Mouse (Mus musculus) testis, adult 2 months (tissue): ENCODE measurements around the gene Pdia2. TPM values are rescaled to one million over a fixed set of nuclear protein-coding genes. Genes with fewer than 3 reads are reported as not detected.

Experiments
- H3K27ac ChIP-seq: fragments of 200-500 bp; 2 replicates; pipeline ENCODE4 v1.5.1; 2012; ENCODE audit warnings: low read depth, low read length; ENCODE audit not compliant: control insufficient read depth, insufficient read depth
- H3K27me3 ChIP-seq: fragments of 200-500 bp; 2 replicates; pipeline ENCODE4 v1.6.1; 2012; ENCODE audit warnings: mild to moderate bottlenecking, low read length, moderate library complexity; ENCODE audit not compliant: control insufficient read depth, insufficient read depth
- H3K36me3 ChIP-seq: fragments of 200-500 bp; 2 replicates; pipeline ENCODE4 v1.6.1; 2012; ENCODE audit warnings: mild to moderate bottlenecking, low read length; ENCODE audit not compliant: control insufficient read depth, insufficient read depth
- H3K4me1 ChIP-seq: fragments of 200-500 bp; 2 replicates; pipeline ENCODE4 v1.6.1; 2012; ENCODE audit warnings: low read length; ENCODE audit not compliant: control insufficient read depth, insufficient read depth
- H3K4me3 ChIP-seq: fragments of 200-500 bp; 2 replicates; pipeline ENCODE4 v1.5.1; 2012; ENCODE audit warnings: low read depth, mild to moderate bottlenecking, low read length, moderate library complexity, mixed read lengths; ENCODE audit not compliant: control insufficient read depth
- CTCF ChIP-seq: fragments of 200-500 bp; IDR thresholded peaks from 2 replicates; pipeline ENCODE4 v1.5.1; 2012; ENCODE audit warnings: low read depth, mild to moderate bottlenecking, inconsistent platforms, low read length, moderate library complexity; ENCODE audit not compliant: control insufficient read depth, insufficient read depth, insufficient replicate concordance
- POLR2A ChIP-seq: fragments of 200-500 bp; IDR thresholded peaks from 2 replicates; pipeline ENCODE4 v1.6.1; 2012; ENCODE audit warnings: low read depth, mild to moderate bottlenecking, inconsistent platforms, low read length, moderate library complexity; ENCODE audit not compliant: control insufficient read depth
- polyA plus RNA-seq: library from polyadenylated mRNA; depleted of rRNA; stranded (reverse); fragments of >200 nt; gene quantifications from 2 replicates; pipeline ENCODE4 v1.2.3, GENCODE M21; 2012; rRNA removed

Pdia2 gene
- not detected in 2 replicates for polyA plus RNA-seq

DNA sequence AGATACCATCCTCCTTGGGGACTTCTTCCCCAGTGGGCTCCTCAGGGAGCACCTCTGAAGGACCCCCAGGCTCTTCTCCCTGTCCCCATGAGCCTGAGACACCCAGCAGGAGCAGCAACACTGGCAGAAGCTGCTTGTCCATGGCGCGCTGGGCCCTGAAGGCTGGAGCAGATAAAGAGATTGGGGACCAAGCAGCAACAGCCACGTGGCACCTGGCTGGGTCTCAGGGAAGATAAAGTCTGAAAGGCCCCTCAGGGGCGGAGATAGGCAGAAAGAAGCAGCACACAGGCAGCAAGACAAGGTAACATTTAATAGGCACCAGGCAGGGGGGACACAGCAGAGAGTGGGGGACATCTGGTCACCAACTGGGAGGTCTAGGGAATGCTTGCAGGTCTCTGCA lies at the start of gene Pdia2:
Gene Pdia2 (minus strand): TSS at position 196 of the 400 bp plus-strand sequence.
- peaks cover 27% of the 10 kb centered on the region for H3K4me1 ChIP-seq
- no peaks in the 10 kb centered on the region for H3K27me3 ChIP-seq
- no peaks in the 10 kb centered on the region for H3K36me3 ChIP-seq
- no peak within 1 kb of the TSS for H3K27ac ChIP-seq
- H3K4me3 ChIP-seq: no peak within 1 kb of the TSS
- TF ChIP-seq POLR2A: no peak
- TF ChIP-seq CTCF: no peak

DNA sequence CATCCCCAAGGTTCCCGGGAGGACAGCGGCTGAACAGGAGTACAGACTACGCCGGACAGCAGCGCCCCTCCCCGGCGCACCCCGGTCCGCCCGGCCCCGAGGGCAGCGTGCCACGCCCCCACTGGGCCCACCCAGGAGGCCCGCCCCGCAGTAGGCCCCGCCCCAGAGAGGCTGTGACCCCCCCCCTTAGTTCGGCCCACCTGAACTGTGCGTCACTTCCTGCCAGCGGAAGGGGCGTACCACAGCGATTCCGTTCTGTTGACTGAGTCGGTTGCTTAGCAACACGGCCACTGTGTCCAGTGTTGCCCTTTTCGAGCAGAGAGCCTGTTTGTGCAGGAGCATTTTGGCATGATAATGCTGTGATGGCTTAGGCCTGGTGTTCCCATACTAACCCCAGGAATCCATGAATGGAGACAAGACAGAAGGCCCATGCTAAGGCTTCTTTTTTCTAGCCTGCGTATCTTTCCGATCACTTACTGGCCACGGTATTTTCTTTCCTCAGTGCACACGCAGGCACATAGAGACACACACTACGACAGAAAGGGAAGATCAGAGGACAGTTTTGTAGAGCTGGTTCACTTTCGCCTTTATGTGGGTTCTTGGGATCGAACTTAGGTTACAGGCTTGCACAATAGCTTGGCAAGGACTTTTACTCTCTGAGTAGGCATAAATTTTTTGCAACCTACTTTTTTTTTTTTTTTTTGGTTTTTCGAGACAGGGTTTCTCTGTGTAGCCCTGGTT lies 45.4 kb upstream of the Pdia2 start, which contains the start of gene Fam234a:
Gene Fam234a (minus strand): TSS at position 142 of the 741 bp plus-strand sequence.
- H3K4me3 ChIP-seq: peak within 1 kb of the TSS; percentile 94
- peaks cover 4% of the 10 kb centered on the region for H3K4me1 ChIP-seq
- no peaks in the 10 kb centered on the region for H3K27me3 ChIP-seq
- H3K27ac ChIP-seq: peak within 1 kb of the TSS; percentile 85
- no peak for TF ChIP-seq CTCF
- peak; percentile 97 for TF ChIP-seq POLR2A
- no peaks in the 10 kb centered on the region for H3K36me3 ChIP-seq

- H3K27me3 ChIP-seq: no peaks in the 10 kb centered on the region
- peak overlapping the region; percentile 94 for H3K4me3 ChIP-seq
- H3K4me1 ChIP-seq: peaks cover 4% of the 10 kb centered on the region
- peak overlapping the region; percentile 85 for H3K27ac ChIP-seq
- TF ChIP-seq CTCF: peak; percentile 16; the same call in 1 of the 2 replicates
- TF ChIP-seq POLR2A: no peak; the same call in 1 of the 2 replicates
- H3K36me3 ChIP-seq: no peaks in the 10 kb centered on the region
Observed at GRCm38 (mm10) chr17:26243471-26244100, 44.7 kb upstream of the Pdia2 start.

- TF ChIP-seq CTCF (no peak), POLR2A (no peak)
- Histone ChIP-seq H3K27ac (no peak overlapping the region), H3K27me3 (no peaks in the 10 kb centered on the region), H3K36me3 (no peaks in the 10 kb centered on the region), H3K4me3 (no peak overlapping the region), H3K4me1 (peaks cover 4% of the 10 kb centered on the region)
Observed at GRCm38 (mm10) chr17:26240990-26241389, 42.1 kb upstream of the Pdia2 start.

DNA sequence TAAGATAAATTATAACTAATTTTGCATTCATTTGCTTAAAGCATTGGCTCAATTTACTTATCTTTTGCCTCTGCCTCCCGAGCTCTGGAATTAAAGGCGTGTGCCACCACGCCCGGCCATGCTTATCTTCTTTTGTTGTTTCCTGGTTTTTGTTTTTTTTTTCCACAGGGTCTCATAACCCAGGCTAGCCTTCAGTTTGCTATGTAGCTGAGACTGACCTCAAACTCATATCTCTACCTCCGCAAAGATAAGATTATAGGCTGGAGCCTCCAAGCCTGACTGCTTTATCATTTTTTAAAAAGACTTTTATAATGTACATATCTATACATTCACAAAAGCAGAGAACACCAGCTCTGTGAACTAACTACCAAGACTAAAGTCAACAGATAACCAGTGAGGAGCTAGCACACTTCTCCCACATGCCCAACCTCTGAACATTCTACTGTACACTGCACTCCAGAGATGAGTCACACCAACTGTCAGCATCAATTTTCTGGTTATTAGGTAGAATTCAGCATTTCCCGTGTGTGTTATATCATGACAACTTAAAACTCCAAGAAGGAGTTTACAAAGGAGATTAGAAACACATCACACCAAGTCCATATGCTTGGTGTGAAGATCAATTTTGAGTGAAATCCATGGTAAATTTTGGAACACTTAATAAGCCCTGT lies 41.4 kb upstream of the Pdia2 start:
- TF ChIP-seq POLR2A: no peak
- TF ChIP-seq CTCF: no peak
- no peaks in the 10 kb centered on the region for H3K36me3 ChIP-seq

GRCm38 (mm10) chr17:26239551-26239950 lies 40.7 kb upstream of the Pdia2 start:
- Histone ChIP-seq H3K27me3 (no peaks in the 10 kb centered on the region), H3K4me3 (no peak overlapping the region), H3K4me1 (peaks cover 4% of the 10 kb centered on the region), H3K36me3 (no peaks in the 10 kb centered on the region), H3K27ac (no peak overlapping the region)
- TF ChIP-seq POLR2A (no peak), CTCF (no peak)

More for the DNA sequence above, 41.4 kb upstream of the Pdia2 start:
- Histone ChIP-seq H3K27me3 (no peaks in the 10 kb centered on the region), H3K4me1 (peaks cover 4% of the 10 kb centered on the region), H3K27ac (no peak overlapping the region), H3K4me3 (no peak overlapping the region)

GRCm38 (mm10) chr17:26237667-26238066 lies 38.8 kb upstream of the Pdia2 start:
- Histone ChIP-seq H3K4me1 (peaks cover 2% of the 10 kb centered on the region), H3K27me3 (no peaks in the 10 kb centered on the region), H3K36me3 (no peaks in the 10 kb centered on the region), H3K4me3 (no peak overlapping the region), H3K27ac (no peak overlapping the region)
- TF ChIP-seq CTCF (no peak), POLR2A (no peak)
